Mouse (Mus musculus) activated CD4-positive, CD25-positive, alpha-beta regulatory T cell, adult 4 months (primary cell): ENCODE data around the gene Ltv1. TPM values are rescaled to one million over a fixed set of nuclear protein-coding genes. Genes with fewer than 3 reads are reported as not detected.

Experiments
- polyA plus RNA-seq, 2 experiments: library from polyadenylated mRNA; unstranded; fragments of 100-300 nt; shearing (Covaris generic); gene quantifications; one replicate each; pipeline ENCODE4 v1.2.1; 2017

Ltv1 gene
- polyA plus RNA-seq, 2 experiments from 2014 or later, result 37.0 to 37.4 TPM

Other genes starting within 250 kb of the Ltv1 start
- gene Stx11, start 228.9 kb downstream of the Ltv1 start, polyA plus RNA-seq, result 10 to 100 TPM; 18.9 to 19.6 TPM
- gene Sf3b5, start 187.8 kb downstream of the Ltv1 start, polyA plus RNA-seq, result 10 to 100 TPM; 33.3 to 37.8 TPM
- gene Plagl1, start 132.7 kb downstream of the Ltv1 start, polyA plus RNA-seq, result 1 to 10 TPM; 1.8 to 2.2 TPM
- gene Zc2hc1b, start 15.1 kb downstream of the Ltv1 start, polyA plus RNA-seq, result not detected